Mouse (Mus musculus): ENCODE data around the gene Olfr1056.
"Not testable (repeated sequence)": the region's sequence is repeated elsewhere in the genome, so short reads cannot be mapped to it uniquely, and the experiment has no call there.

Olfr1056 gene

DNA sequence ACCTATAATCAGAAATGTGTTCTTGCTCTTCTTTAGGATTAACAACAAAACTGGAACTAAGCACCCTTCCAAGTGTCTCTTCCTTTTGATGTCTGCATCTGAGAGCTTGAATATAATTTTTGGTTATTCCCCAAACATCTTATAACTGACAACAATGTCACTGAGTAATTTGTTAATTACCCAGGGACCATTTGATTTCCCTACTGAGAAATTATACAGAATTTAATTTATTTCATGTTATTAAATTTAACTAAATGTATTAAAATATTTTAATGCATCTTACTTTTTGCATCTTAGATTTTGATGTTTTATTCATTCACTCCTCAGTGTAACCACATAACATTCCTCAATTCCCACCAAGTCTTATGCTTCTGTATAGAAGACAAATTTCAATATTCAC, at the start of gene Olfr1056:
Gene Olfr1056, minus strand, starts transcription at position 101 of the 400 bp plus-strand sequence.
- DNase-seq = no peak

DNA sequence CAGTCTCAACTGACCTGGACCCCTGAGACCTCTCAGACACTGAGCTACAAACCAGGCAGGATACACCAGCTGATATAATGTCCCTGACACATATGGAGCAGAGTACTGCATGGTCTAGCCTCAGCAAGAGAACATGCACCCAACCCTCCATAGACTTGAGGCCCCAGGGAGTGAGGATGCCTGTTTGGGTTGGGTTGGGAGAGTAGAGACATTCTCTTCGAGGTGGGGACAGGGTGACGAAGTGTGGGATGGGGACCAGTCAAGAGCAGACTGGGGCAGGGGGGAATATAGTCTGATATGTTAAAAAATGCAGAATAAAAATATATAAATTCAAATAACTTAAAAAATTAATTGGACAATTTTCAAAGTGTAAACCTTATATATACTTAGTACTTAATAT, 32.8 kb upstream of the Olfr1056 start:
- no peak for DNase-seq

DNA sequence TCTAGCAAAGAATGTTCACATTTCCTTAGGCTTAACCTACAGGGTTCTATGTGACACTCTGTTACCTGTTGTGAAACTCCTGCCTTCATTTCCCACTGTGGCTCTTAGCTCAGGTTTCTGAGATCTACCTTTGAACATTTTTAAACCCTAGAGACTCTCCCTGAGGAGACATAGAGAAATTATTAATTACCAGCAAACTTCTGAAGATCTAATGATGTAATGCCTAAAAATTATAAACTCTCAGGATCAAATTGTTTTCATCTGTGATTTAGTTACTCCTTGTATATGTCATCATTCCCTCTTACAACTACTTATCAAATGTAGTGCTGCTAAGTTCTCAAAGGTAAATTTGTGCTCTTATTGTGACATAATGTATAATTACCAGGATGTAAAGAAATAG, 26.2 kb upstream of the Olfr1056 start, which contains the start of gene Olfr1058:
Gene Olfr1058, minus strand, starts transcription at position 101 of the 400 bp plus-strand sequence.
- not testable (repeated sequence) for DNase-seq

DNA sequence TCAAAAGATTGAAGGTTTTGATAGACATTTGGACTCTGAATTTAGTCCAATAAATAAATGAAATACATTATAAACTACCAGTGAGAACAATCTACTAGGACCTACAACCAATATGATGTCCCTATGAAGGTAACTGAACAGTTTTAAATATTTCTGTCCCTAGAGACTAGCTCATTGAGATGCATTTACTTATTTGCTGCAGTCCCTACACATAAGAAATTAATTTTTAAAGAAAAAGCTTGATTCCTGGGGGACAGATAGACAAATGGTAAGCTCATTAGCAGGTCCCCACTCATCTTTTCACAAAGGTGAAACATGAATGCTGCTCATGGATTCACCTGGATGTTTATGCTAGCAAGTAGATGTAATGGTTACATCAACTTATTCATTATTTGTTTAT, 16.0 kb upstream of the Olfr1056 start, which contains the start of gene Olfr1057:
Gene Olfr1057, minus strand, starts transcription at position 101 of the 400 bp plus-strand sequence.
- no peak for DNase-seq

DNA sequence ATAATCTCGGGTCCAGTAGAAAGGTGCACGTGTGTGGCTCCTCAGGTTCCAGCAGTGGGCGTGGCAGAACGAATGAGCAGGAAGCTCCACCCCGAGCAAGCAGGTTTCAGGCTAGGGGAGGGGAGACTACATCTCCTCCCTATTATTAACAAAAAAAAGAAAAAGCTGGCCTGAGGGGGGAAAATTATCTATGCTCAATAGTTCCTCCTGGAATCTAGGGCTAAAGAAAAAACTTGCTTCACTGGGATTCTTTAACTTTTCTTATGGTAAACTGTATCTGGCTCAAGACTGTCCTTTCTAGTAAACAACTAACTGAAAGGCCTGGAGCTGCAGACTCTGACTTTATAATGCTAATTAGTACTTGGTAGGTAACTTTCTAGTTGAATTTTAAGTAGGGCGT, 4.1 kb upstream of the Olfr1056 start:
- DNase-seq = not testable (repeated sequence)

DNA sequence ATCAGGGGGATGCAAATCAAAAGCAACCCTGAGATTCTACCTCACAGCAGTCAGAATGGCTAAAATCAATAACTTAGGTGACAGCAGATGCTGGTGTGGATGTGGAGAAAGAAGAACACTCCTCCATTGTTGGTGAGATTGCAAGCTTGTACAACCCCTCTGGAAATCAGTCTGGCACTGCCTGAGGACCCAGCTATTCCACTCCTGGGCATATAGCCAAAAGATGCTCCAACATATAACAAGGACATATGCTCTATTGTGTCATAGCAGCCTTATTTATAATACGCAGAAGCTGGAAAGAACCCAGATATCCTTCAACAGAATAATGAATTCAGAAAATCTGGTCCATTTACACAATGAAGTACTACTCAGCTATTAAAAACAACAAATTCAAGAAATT, 10.5 kb downstream of the Olfr1056 start:
- DNase-seq = not testable (repeated sequence)

DNA sequence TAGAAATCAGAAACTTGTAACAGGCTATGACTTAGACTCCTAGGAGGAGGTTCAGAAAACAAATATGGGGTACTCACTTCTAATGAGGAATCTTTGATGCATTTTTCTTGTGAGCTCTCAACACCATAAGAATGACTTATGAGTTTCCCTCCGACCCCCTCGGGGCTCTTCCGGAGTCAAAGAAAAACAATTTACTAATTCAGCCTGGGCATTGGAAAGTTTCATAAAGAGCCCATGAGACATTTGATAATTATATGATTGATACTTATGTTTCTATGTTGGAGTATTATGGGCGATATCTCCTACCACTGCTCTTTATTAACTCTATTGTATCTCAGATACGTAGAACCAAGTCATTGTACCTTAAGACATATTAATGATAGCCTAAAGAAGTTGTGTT, 12.1 kb downstream of the Olfr1056 start, which contains the start of gene Olfr1055:
Gene Olfr1055, minus strand, starts transcription at position 101 of the 400 bp plus-strand sequence.
- no peak for DNase-seq

DNA sequence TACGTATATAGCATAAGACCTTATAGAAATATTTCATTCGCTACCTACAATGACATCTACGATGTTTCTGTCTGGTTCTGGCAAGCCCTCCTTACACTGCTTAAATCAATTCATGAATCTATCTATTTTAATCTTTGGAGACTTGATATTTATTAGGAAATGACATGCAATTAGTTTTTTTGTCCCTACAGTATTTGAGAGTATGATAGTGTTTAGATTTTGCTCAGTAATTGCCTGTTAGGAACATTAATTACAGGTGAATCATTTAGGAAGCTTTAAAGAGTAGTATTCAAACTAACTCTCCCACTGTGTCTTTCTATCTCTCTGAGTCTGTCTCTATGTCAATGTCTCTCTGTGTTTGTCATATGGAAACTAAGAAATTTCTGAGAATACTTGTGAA, 26.9 kb downstream of the Olfr1056 start, which contains the start of gene Olfr1054:
Gene Olfr1054, minus strand, starts transcription at position 101 of the 400 bp plus-strand sequence.
- DNase-seq = no peak

DNA sequence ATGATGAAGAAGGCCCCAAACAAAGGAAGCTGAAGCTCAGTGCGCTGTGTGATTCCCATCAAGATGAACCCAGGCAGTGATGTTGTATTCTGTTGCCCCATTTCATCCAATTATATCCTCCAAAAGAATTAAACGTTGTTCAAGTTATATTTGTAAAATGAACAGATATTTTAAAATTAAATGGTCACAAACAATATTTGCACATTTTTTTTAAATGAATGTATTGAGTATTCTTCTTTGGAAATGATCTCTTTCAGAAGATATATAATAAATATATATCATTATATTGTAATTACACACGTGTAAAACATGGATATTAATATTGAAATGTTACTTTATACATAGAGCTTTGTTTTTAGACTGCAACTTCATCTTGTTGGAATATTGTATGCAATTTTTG, 47.1 kb downstream of the Olfr1056 start, which contains the start of gene Olfr1053:
Gene Olfr1053, minus strand, starts transcription at position 101 of the 400 bp plus-strand sequence.
- DNase-seq = no peak
